Mouse (Mus musculus): ENCODE results near the gene Agtpbp1. TPM values are rescaled to one million over a fixed set of nuclear protein-coding genes. Genes with fewer than 3 reads are reported as not detected.

Agtpbp1 gene
- total RNA-seq, 2 experiments from 2014 or later, result 143 to 166 TPM

DNA sequence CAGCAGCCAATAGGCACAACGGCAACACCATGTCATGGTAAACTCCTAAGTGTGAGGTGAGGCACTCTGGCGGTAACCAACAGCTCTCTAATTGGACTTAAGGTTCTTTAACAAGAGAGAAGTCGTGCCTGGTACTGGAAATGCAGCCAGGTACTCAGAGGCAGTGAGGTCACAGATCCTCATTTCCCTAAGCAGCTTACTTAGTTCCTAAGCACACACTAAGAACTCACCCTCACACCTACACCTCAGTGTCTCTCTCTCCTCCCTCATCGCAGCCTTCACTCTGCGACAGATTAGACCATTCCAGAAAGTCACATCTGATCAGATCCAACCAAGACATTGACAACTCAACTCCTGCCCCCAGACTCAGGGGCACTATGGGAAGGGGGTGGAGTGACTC is 45.0 kb downstream of the Agtpbp1 start:
- DNase-seq (ENCODE audit: low spot score), result no peak
- intact Hi-C loops (cut with DNase I), result no loop called here

DNA sequence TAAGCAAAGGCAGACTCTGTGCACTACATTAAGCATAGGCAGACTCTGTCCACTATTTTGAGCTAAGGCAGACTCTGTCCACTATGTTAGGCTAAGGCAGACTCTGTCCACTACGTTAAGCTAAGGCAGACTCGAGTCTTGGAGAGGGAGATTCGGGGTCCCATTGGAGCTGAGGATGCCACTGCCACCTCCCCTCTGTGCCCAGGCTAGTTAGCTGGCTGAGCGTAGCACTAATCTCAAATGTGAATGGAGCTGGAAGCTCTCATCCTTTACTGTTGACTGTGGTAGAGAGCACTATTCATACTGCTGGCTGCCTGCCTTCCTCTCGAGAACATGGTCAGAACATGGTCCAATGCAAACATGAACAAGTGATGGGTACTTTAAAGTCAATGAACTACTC is 46.4 kb downstream of the Agtpbp1 start:
- intact Hi-C loops (cut with DNase I), result no loop called here
- no peak for DNase-seq (ENCODE audit: low spot score)

DNA sequence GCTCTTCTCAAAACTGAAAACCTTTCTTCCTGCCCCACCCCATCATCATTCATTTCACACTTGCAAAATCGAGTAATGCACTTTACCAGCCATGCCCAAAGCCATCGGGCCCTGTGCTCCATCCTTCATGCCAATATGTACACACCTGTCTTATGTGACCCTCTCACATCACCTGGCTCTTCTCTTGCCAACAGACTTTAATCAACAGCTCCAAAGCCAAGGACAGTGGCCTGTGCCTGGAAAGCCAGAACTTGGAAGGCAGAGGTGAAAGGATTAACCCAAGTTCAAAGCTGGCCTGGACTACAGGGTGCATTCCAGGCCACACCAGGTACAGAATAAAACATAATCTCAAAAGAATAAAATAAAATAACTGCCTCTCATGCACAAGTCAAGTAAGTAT is 48.4 kb downstream of the Agtpbp1 start:
- no peak for DNase-seq (ENCODE audit: low spot score)
- intact Hi-C loops (cut with DNase I), result no loop called here

DNA sequence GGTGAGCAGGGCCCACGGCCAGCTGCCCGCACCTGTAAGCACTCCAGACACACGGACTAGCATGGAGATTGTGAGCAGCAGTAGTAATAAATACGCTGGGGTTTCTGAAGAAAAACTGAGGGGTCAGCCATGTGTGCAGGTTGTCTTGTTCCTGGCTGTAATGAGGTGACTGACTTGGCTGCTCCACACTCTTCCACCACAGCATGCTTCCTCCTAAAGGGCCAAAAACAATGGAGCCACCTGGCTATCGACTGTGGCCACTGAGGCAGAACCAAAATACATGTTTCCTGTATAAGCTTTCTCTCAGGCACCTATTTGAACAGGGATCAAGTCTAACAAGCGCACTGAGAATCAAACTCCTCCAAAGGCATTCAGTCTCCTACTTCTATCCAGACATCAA is 49.3 kb downstream of the Agtpbp1 start:
- intact Hi-C loops (cut with DNase I), result no loop called here
- DNase-seq (ENCODE audit: low spot score), result no peak

DNA sequence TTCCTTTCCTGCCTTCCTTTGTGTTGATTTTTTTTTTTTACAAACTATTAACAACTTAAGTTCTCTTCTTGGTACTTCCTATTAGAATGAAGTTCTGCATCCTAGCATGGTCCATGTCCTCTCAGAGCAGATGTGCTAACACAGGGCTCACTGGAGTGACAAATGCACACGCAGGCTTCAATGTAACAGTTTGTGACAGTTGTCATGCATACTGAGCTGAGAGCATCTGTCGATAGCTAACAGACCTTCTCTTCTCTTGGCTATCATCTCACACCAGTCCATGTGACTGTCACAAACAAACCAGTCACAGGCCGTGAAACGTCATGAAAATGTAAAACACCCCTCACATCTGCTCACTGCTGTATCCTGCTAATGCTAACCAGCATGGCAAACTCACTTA is 50.7 kb downstream of the Agtpbp1 start:
- no peak for DNase-seq (ENCODE audit: low spot score)
- intact Hi-C loops (cut with DNase I), result no loop called here

DNA sequence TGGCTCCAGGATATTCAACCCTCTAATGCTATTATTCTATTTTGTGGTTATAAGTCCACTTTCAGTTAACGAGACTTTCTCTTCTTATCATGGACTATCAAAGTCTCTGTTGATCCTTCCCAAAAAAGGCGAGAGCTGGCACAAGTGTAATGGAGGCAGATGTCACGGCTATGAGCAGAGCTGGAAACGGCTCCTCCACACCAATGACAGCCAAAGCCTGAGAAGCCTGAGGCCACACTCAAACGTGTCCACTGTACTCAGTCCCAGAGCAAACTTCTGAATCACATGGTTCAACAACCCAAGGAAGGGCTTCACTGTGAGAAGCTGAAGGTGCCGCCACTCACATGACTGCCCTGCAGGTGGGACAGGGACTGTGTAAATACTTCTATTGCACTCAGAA is 51.7 kb downstream of the Agtpbp1 start:
- no peak for DNase-seq (ENCODE audit: low spot score)
- intact Hi-C loops (cut with DNase I), result no loop called here

DNA sequence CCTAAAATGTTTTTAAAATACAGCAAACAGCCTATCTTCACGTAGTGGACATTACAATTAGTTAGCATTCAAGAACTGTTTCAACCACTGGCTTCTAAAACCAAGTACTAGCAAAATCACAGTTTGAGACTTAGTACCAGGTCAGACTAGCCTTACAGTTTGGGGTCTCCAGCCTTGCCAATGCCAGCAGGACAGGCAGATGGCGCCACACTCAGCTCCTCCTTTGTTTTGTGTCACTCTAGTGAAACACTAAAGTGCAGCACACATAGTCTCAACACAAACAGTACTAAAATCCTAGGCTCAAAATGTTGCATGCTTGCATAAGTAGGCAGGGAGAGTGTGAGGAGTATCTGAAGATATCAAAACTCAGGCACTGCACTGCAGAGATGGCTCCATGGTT is 53.8 kb downstream of the Agtpbp1 start:
- DNase-seq (ENCODE audit: low spot score), result no peak
- intact Hi-C loops (cut with DNase I), result no loop called here

DNA sequence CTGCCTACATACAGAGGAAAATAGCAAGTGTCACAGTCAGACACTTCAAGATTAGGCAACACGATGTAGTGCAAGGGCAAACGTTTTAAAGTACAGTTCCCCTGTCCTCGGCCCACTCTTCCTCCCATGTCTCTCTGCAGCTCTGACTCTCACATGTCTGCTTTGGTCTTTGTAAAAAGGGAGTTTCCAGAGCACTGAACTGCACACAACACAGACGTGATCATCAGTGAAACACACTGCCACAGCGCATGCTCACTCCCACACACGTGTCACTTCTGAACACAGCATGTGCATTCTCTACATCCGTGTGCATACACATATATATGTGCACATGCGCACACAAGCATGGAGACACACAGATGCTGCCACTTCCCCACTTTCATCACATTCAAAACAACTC is 54.5 kb downstream of the Agtpbp1 start:
- no peak for DNase-seq (ENCODE audit: low spot score)
- intact Hi-C loops (cut with DNase I), result no loop called here

DNA sequence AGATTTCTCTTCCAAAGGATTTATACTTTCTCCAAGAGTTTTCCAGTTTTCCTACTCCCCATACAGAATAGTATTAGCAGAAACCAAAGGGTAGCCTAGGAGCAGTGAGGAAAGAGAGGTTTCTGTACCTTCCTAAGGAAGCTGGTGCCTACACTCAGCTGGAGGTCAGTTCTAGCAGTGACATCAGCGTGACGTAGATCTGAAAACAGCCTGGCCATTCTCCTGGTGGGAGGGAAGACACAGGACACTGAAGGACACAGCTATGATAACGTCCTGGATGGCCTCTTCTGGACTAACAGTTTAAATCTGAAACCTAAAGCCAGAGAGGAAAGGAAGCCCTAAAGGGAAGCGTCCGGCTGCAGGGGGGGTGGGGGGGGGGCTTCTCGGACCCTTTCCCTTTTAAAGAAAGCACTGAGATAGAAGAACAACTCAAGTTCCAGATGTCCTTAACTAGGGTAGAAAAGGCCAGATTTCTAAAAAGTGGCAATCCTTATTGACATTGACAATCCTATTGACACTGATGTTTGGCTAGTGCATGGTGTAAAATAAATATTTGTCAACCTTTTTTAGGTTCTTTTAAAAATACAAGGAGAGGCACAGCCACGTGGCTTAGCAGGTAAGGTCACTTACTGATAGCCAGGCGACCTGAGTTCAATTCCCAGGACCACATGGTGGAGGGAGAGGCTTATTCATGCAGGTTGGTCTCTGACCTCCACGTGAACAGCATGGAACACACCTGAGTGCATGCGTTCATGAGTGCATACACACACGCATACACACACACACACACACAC is 63.6 kb downstream of the Agtpbp1 start:
- intact Hi-C loops (cut with DNase I), result no loop called here
- DNase-seq (ENCODE audit: low spot score), result no peak

DNA sequence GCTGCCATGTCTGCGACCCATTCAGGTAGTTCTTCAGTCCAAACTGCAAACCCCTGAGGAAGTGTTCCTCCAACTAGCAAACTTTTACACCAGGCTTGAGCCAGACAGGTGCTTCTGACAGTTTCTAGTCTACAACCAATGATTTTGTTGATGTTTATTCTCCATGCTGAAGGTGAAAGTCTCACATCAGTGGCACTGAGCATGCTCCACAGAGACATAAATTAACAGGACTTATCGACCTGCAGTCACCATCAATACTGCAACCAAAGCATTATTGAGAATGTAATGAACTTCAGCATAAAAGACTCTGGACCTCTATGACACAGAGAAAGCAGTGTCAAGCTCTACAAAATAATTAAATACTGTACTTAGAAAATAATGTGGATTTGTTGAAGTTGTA is 64.2 kb downstream of the Agtpbp1 start:
- intact Hi-C loops (cut with DNase I), result no loop called here

DNA sequence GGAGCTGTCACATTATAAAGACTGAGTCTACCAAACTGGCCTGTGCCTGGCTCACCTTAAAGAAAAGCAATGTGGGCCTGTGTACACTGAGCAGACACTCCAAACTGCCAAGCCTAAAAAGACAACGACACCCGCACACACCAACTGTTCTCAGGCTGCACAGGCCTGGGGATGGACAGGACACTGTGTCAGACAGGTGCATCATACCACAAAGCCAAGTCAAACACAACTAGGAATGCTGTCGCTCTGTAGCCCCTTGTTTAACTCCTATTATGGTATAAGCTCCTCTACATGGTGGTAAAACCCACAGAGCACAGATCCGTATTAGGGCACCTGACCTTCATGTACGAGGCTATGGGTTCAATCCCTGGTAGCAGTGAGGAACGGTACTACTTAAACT is 65.5 kb downstream of the Agtpbp1 start:
- DNase-seq (ENCODE audit: low spot score), result no peak
- intact Hi-C loops (cut with DNase I), result loop anchor here (5.0 kb wide), 2 partner anchors 68 to 208 kb away; partner anchors contain the start of genes Agtpbp1 and Naa35

More for the DNA sequence above, 64.2 kb downstream of the Agtpbp1 start:
- no peak for DNase-seq (ENCODE audit: low spot score)

DNA sequence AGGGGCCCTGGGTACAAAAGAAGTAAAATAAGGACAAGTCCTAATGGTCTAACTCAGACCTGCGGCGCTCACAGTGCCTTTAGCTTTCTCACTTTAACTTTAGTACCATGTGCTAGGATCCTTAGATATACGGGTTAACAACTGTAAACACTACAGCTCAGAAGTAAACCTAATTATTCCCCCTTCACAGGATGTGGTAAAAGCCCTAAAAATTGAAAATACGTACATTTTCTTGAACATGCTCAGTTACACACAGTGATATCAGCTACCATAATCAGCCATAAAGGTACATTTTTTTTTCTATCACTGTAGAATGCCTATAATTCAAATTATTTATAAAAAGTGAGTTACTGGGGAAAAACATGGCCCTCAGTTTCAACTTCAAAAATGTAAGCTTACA is 67.0 kb downstream of the Agtpbp1 start:
- intact Hi-C loops (cut with DNase I), result loop anchor here (5.0 kb wide), 2 partner anchors 69 to 209 kb away; partner anchors contain the start of genes Agtpbp1 and Naa35
- no peak for DNase-seq (ENCODE audit: low spot score)

DNA sequence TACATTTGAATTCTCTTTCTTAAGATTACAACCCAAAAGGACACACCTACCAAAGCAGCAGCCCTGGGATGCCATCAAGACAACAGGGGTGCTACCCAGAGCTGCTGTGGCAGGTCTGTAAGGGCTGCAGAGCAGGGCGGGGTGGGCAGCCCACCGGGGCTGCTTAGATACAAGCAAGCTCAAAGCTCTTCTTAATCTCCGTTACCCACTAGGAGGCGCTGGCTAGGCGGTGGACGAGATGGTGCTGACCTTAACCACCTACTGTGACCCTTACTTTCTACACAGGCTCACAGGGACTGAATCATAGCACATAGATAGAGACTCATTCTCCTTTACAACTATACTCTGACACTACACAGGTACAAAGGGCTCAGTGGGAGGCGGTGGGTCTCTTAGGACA is 70.0 kb downstream of the Agtpbp1 start:
- intact Hi-C loops (cut with DNase I), result loop anchor here (5.0 kb wide), 2 partner anchors 72 to 212 kb away; partner anchors contain the start of genes Agtpbp1 and Naa35
- DNase-seq (ENCODE audit: low spot score), result no peak

DNA sequence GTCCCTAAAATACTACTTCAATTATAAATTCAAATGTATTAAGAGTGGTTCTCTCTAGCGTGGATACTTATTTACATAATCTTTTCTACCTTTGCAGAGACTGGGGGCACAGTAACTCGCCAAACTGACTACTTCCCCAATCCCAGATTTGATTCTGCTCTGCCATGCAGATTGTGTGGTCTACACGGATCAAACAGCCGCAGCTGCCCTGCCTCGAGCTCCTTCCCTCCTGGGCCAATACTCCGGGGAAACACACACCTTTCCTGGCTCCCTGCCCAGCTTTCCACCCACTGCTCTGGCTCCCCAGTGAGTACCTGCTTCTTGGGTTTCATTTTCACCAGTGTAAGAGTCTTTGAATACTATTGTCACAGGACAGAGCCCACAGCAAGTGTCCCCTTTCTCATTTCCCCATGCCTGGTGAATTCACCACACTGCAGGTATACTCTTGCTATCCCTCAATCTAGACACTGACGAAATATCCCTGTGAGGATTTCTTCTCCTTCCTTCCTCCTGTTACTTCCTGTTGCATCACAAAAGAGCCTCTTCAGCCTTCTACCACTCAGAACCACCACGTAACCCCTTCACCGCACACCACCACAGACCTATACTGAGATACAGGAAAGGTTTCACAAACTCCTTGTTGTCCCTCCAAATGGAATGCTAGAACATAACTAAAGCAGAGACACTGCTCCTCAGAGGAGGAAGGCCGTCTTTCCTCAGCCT is 75.2 kb downstream of the Agtpbp1 start:
- no peak for DNase-seq (ENCODE audit: low spot score)
- intact Hi-C loops (cut with DNase I), result no loop called here

DNA sequence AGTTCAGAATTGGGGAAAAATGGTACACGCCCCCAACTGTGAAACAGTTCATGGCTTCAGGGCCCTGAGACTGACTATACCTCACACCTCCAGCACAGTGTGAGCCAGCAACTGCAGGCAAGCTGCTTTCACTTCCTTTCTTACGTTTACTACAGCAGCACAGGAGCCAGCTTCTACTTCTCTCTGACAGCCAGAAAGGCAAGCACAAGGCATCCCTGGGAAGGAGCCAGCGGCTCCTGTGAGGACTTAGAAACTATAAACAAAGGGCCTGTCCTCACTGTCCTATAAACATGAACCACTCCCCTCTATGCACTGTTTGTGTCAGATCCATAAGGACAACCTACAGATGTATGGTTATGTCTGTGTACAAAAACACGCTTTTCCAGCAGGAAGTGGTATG is 76.4 kb downstream of the Agtpbp1 start:
- intact Hi-C loops (cut with DNase I), result no loop called here
- no peak for DNase-seq (ENCODE audit: low spot score)

DNA sequence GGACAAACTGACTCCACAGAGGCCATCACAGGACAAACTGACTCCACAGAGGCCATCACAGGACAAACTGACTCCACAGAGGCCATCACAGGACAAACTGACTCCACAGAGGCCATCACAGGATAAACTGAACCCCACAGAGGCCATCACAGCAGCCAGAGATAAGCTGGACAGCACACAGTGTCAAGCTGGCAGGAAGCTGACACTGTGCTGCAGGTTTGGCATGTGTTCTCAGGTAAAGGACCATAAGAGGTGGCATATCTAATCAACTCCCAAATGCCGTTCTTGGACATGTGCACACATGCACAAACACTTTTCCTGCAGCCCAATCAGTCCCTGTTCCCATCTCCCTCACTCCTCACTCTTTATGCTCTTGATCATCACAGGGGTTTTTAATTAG is 78.6 kb downstream of the Agtpbp1 start:
- intact Hi-C loops (cut with DNase I), result no loop called here
- no peak for DNase-seq (ENCODE audit: low spot score)

DNA sequence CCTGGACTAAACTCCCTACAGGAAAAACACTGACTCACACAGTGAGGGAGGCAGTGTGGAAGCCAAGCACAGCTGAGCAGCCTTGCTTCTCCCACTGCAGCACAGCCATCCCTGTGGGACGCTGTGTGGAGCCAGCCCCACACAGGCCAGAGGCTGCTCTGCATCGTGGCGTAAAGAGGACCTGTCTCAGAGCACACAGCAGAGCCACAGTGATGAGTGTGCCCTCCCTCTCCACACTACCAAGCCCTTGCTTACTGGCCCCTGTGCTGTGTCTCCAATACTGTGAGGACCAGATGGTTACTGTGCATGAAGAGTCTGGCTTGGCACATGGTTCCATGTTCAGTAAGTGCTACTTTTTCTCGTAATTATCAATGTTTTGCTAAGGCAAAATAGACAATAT is 79.2 kb downstream of the Agtpbp1 start:
- no peak for DNase-seq (ENCODE audit: low spot score)

DNA sequence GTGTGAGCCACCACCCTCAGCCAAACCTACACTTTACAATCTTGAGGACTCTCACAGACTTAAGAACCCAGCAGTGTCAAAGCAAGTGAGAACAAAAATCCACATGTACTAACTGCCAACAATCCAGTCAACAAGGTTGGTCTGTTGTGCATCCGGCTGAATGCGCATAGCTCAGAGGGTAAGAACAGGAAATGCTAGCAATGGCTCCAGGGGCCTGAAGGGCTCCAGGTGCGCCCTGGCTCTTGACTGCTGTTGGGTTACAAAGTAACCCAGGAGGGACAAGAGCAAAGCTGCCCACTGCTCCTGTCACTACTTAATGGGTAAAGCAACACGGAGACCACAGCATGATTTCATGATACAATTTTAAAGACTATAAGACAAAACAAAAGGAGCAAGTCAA is 81.4 kb downstream of the Agtpbp1 start:
- intact Hi-C loops (cut with DNase I), result no loop called here

More for the DNA sequence above, 79.2 kb downstream of the Agtpbp1 start:
- intact Hi-C loops (cut with DNase I), result no loop called here

DNA sequence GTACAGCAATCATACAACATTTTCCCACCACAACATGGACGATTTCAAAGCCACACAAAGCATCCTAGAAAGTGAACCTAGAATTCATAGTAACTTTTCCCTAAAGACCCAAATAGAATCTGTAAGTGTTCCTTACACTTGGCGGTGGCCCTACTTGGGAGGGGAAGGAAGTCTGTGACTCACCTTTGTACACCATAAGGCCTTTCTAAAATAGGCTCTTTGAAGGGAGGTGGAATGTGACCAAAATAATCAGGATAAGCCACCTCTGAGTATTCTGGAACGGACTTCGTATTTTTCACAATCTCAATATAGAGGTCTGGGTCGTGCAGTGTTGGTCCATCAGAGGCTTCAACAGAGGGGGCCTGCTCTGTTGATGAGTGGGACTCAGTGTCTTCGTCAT is 85.2 kb downstream of the Agtpbp1 start:
- intact Hi-C loops (cut with DNase I), result loop anchor here (10.0 kb wide), 1 partner anchor 865 kb away; no protein-coding TSS in a partner anchor
- DNase-seq (ENCODE audit: low spot score), result no peak

More for the DNA sequence above, 81.4 kb downstream of the Agtpbp1 start:
- no peak for DNase-seq (ENCODE audit: low spot score)

DNA sequence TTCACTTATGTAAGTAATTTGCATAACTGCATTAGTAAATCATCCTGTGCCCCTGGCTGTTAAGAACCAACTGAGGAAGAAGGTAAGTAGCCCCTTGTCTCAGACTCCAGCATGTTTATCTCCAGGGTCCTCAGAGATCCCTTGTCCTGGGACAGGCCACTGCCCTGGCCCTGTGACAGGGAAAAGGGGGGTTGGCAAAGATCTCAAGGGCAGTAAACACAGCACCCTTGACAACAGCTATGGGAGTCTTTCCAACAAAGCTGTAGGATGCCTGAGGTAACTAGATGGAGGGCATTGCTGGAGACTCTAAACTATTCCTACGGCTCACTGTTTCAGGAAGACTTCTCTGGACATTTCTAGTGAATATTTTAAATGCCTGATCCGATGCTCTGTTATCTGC is 85.7 kb downstream of the Agtpbp1 start:
- DNase-seq (ENCODE audit: low spot score), result no peak
- intact Hi-C loops (cut with DNase I), result loop anchor here (10.0 kb wide), 1 partner anchor 865 kb away; no protein-coding TSS in a partner anchor

DNA sequence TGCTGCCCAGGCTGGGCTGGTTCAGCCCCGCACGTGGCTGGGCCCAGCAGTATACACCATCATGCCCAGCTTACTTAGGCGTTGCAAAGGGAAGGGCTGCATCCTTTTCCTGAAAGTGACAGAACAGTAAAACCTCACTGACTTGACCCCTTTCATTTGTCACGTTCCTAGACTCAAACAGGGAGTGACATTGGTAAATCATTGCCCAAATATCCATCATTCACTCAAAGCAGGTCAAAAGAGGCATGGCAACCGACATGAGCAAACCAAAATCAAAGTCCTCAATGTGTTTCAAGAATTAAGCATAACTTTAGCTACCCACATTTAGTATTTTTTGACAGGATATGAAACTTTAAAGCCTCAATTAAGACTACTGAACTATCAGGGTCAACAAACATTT is 86.8 kb downstream of the Agtpbp1 start:
- intact Hi-C loops (cut with DNase I), result loop anchor here (10.0 kb wide), 1 partner anchor 863 kb away; no protein-coding TSS in a partner anchor
- no peak for DNase-seq (ENCODE audit: low spot score)

Data from heart, postnatal 25 days (tissue).